Mouse (Mus musculus): ENCODE data around the gene Ppp3ca.

The Ppp3ca gene

GRCm38 (mm10) chr3:136940733-136941601 is 271.0 kb downstream of the Ppp3ca start:
- DNase-seq = no peak

DNA sequence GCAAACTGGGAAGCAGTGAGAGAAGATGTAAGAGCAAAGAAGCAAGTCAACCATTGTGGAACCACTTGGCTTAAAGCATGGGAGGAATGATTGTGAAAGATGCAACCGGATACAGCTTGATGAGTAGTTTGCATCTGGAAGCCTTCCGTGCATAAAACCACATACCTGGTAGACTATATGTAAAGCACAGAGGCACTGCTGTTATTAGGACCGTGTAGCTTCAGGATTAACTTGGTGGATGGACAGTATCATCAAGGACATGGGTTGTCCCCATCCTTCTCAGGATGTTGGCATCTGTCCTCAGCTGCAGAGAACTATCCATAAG is 271.6 kb downstream of the Ppp3ca start:
- no peak for DNase-seq

- DNase-seq = no peak
These were observed 275.6 kb downstream of the Ppp3ca start for GRCm38 (mm10) chr3:136945550-136945949.

- DNase-seq = no peak
These were observed 276.7 kb downstream of the Ppp3ca start for GRCm38 (mm10) chr3:136946662-136947061.

DNA sequence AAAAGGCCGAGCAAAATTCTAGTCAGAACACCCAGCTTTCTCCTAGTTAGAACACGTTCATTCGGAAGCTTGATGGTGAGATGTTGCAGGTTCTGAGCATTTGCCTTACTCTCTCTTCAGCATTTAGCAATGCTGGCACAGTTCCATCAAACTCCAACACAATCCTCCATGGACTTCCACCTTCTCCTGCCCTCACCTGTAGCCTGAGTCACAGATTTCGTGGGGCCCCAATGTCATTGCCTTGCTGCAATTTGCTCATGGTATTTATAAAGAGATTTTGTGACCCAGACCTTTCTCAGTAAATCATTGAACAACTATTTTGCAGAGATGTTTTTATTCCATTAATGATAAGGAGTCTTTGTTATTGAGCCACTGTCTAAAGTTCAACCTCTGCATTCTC is 278.2 kb downstream of the Ppp3ca start:
- DNase-seq = no peak

- DNase-seq = no peak
These were observed 281.9 kb downstream of the Ppp3ca start for GRCm38 (mm10) chr3:136951792-136952191.

GRCm38 (mm10) chr3:136952822-136953221 is 282.9 kb downstream of the Ppp3ca start:
- no peak for DNase-seq

DNA sequence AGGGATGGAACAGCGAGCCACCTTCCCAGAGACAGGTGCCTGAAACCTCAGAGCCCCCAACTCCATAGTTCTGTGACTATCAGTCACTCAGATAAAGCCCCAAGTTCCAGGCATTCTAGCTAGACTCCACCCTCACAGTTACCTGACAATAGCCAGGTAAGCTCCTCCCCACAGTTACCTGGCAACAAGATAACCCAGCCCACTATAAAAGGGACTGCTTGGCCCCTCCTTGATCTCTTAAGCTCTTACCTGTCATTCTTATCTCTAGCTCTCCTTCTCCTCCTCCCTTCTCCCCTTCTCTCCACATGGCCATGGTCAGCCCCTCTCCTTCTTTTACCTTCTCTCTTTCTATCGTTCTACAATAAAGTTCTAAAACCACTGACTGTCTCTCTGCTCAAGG is 285.1 kb downstream of the Ppp3ca start:
- no peak for DNase-seq

GRCm38 (mm10) chr3:136960314-136960713 is 290.4 kb downstream of the Ppp3ca start:
- DNase-seq = no peak

- no peak for DNase-seq
These were observed 296.9 kb downstream of the Ppp3ca start for GRCm38 (mm10) chr3:136966786-136967185.

- DNase-seq = no peak
These were observed 297.6 kb downstream of the Ppp3ca start for GRCm38 (mm10) chr3:136967510-136967909.

DNA sequence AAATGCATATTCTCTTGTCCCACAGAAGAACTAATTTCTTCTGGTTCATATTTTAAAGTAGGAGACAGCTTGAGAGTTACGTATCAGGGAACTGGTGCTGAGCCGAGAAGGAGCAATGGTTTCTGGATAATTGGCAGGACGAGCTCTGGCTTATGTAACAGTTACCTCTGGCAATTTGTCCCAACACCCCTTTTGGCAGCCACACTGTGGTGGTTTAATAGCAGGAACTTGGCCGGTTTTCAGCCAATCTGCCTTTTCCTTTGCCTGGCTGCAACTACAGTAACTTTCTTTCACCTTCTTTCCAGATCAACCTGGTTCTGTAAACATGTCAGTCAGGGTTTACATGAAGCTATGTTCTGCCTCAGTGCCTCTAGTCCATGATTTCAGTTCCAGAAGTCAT is 299.9 kb downstream of the Ppp3ca start:
- DNase-seq = peak; percentile 19 to 32

- DNase-seq = no peak
These were observed 307.9 kb downstream of the Ppp3ca start for GRCm38 (mm10) chr3:136977859-136978258.

- DNase-seq = no peak
These were observed 311.1 kb downstream of the Ppp3ca start for GRCm38 (mm10) chr3:136980915-136981588.

GRCm38 (mm10) chr3:136981589-136981924 is 311.6 kb downstream of the Ppp3ca start:
- DNase-seq = no peak

DNA sequence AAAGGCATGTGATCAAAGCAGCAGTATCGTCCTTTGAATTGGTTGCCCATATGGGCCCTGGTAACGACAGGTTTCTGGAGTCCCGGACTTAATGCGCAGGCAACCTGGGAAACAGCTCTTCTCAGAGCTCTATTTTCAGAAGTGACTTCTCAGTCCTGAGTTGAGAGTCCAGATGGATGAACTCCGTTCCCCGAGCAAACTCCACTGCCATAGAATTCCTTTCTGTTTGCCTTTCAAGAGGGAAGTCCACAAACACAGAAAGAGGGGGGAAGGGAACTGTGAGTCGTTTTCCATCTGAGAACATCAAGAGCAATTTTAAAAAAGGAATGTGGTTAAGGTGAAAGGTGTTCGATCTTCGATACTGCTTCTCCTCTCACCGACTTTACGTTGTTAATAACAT is 312.1 kb downstream of the Ppp3ca start:
- DNase-seq = no peak

DNA sequence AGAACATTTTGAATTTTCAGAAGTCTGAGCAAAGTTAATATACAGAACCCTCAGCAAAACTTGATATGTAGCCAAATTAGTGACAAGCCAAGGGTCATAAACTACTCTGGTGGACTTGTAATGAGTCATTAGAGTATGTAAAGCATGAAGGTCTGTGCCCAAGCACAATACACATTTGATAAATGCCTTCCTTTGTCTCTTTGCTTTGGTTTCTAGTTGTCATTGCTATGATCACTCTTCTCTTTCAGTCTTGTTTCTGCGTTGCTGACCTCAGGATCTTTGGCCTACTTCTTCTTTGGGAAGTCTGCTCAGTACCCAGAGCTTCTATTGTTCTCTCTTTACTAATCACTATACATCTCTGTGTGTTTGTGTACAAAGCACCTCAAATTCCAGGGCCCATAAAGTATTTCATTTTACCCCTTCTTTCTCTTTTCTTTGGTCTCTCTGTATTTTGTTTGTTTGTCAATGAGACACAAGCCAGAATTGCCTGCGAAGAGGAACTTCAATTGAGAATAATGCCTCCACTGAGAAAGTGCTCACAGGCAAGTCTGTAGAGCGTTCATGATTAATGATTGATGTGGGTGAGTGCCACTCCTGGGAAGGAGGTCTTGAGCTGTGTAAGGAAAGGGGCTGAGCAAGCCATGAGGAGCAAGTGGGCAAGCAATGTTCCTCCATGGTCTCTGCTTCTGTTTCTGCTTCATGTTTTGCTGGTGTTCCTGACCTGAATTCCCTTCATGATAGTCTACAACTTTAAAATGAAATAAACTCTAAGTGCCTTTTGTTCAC is 316.4 kb downstream of the Ppp3ca start:
- no peak for DNase-seq

Measured in lung, adult 18-20 months (tissue).